Mouse (Mus musculus) ES-E14 (cell line): ENCODE measurements around the gene Dock10. TPM values are rescaled to one million over a fixed set of nuclear protein-coding genes. Genes with fewer than 3 reads are reported as not detected.

Source experiments
- DNase-seq: peaks from one replicate; pipeline ENCODE4 v3.0.0-alpha.2; 2013; ENCODE audit warnings: low read depth, low spot score
- H3K27ac ChIP-seq: 2 replicates; pipeline ENCODE4 v1.5.1; 2012; ENCODE audit warnings: low read depth, mild to moderate bottlenecking, low read length, moderate library complexity, mixed read lengths; ENCODE audit not compliant: poor library complexity, insufficient read depth, severe bottlenecking
- H3K36me3 ChIP-seq: 2 replicates; pipeline ENCODE4 v1.6.1; 2012; ENCODE audit warnings: mild to moderate bottlenecking, low read length, moderate library complexity, mixed read lengths; ENCODE audit not compliant: control insufficient read depth, poor library complexity, insufficient read depth, severe bottlenecking
- H3K4me1 ChIP-seq, 2 experiments: fragments of 150-350 bp in 1 of 2; sonication (generic) in 1 of 2; 2 replicates each; pipeline ENCODE4 v1.6.1; 2012; ENCODE audit warnings: low read length in 2 of 2, mild to moderate bottlenecking in 1 of 2, mixed read lengths in 1 of 2; ENCODE audit not compliant: control insufficient read depth in 2 of 2, insufficient read depth in 2 of 2, poor library complexity in 1 of 2
- H3K4me3 ChIP-seq, 2 experiments: fragments of 150-350 bp in 1 of 2; sonication (generic) in 1 of 2; 2 replicates each; pipeline ENCODE4 v1.5.1; 2012; ENCODE audit warnings: low read length in 2 of 2, low read depth in 1 of 2, mild to moderate bottlenecking in 1 of 2, mixed read lengths in 1 of 2; ENCODE audit not compliant: insufficient read depth in 1 of 2, poor library complexity in 1 of 2, severe bottlenecking in 1 of 2
- H3K9ac ChIP-seq: 2 replicates; pipeline ENCODE4 v1.6.1; 2012; ENCODE audit warnings: low read depth, mild to moderate bottlenecking, low read length, mixed read lengths; ENCODE audit not compliant: poor library complexity, insufficient read depth, severe bottlenecking
- H3K9me3 ChIP-seq: fragments of 150-350 bp; sonication (generic); 2 replicates; pipeline ENCODE4 v1.6.1; 2012; ENCODE audit warnings: low read depth, mild to moderate bottlenecking, low read length; ENCODE audit not compliant: control insufficient read depth, insufficient read depth
- CHD2 ChIP-seq: IDR thresholded peaks from 2 replicates; pipeline ENCODE4 v1.6.1; 2014; ENCODE audit warnings: mild to moderate bottlenecking, low read depth, low read length, inconsistent platforms
- HCFC1 ChIP-seq: IDR thresholded peaks from 2 replicates; pipeline ENCODE4 v1.6.1; 2012; ENCODE audit warnings: low read length, inconsistent platforms, borderline replicate concordance; ENCODE audit not compliant: insufficient read depth
- MAFK ChIP-seq: IDR thresholded peaks from 2 replicates; pipeline ENCODE4 v1.6.1; 2014; ENCODE audit warnings: mild to moderate bottlenecking, low read depth, low read length, inconsistent platforms; ENCODE audit not compliant: insufficient read depth
- ZC3H11A ChIP-seq: IDR thresholded peaks from 2 replicates; pipeline ENCODE4 v1.6.1; 2012; ENCODE audit warnings: low read depth, mild to moderate bottlenecking, inconsistent platforms, low read length, borderline replicate concordance
- ZNF384 ChIP-seq: IDR thresholded peaks from 2 replicates; pipeline ENCODE4 v1.6.1; 2012; ENCODE audit warnings: low read depth, low read length, inconsistent platforms
- in situ Hi-C, 2 experiments: fragments of 600-800 bp; cut with MboI; formaldehyde crosslinking; loops; one replicate each; pipeline ENCODE4 v1.15.1; 2025; ENCODE audit warnings: low sequenced_read_pairs in 2 of 2, inconsistent platforms in 1 of 2; ENCODE audit not compliant: unreplicated experiment in 2 of 2
- total RNA-seq: library from RNA; depleted of rRNA; stranded (reverse); fragments of 300-350 nt; gene quantifications from 2 replicates; pipeline ENCODE4 v1.2.3, GENCODE M21; 2012

Gene Dock10
- total RNA-seq, 1 experiment = 0.67 TPM

DNA sequence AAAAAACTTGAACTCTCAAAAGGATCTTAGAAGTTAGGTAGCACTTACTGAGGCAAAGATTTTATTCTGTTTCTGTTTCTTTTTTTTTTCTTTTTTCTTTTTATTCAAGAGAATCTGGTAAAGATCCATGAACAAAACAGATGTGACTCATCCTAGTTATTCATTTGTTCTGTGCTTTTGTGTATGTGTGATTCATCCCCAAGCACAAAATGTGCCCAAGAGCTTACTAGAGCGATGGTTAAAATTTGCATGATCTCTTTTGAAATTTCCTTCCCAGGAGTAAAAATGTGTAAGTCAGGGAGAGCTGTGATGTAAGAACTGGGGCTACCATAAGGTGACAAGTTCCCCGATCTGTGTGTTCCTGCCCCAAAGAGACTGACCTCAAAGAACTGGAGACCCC is 155.2 kb downstream of the Dock10 start:
- Histone ChIP-seq H3K36me3 (no peaks in the 10 kb centered on the region), H3K9ac (no peak overlapping the region), H3K9me3 (no peaks in the 10 kb centered on the region), H3K4me1 (no peaks in the 10 kb centered on the region), H3K27ac (no peak overlapping the region), H3K4me3 (no peak overlapping the region)
- in situ Hi-C loops = no loop called here
- DNase-seq = no peak
- TF ChIP-seq ZNF384 (no peak), CHD2 (no peak), MAFK (no peak), ZC3H11A (no peak), HCFC1 (no peak)

DNA sequence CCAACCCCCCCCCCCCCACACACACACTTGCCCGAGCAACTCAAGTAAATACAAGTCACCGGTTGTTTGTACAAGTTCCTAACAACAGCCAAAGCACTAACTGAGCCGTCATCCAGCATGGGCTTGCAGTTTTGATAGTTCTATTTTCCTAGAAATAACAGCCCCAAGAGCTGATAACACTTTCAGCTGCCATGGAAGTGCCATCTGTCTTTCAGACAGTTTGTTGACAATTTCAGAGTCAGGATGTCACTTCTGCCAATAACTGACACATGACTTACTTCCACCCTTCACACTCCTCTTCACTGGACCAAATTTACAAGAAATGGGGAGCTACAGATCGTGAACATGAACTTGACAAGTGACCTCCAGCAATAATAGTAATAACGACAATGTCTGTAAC is 175.0 kb downstream of the Dock10 start:
- in situ Hi-C loops = no loop called here
- Histone ChIP-seq H3K9me3 (no peaks in the 10 kb centered on the region), H3K27ac (no peak overlapping the region), H3K9ac (no peak overlapping the region), H3K36me3 (no peaks in the 10 kb centered on the region), H3K4me1 (no peaks in the 10 kb centered on the region), H3K4me3 (no peak overlapping the region)
- DNase-seq = no peak
- TF ChIP-seq CHD2 (no peak), ZNF384 (no peak), HCFC1 (no peak), ZC3H11A (no peak), MAFK (no peak)

DNA sequence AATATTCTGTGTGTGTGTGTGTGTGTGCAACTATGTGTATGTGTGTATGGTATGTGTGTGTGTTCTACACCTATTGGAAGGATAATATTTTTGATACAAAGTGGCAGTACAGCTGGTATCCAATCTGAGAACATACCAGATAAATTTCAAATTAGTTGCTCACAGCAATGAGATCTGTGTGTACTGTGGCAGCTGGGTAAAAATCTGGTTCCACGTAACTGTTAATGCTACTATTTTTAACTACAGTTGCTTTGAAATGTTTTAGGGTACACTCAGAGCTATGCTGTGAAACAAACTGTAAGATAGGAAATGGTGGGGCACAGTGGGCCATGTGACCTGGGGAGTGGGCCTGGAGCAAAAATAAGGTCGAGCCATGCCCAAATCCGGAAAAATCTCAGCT is 176.1 kb downstream of the Dock10 start:
- no peak overlapping the region for H3K4me3 ChIP-seq
- no peak overlapping the region for H3K9ac ChIP-seq
- no peak for DNase-seq
- no peak overlapping the region for H3K27ac ChIP-seq
- no peaks in the 10 kb centered on the region for H3K36me3 ChIP-seq
- in situ Hi-C loops = no loop called here
- H3K4me1 ChIP-seq = no peaks in the 10 kb centered on the region
- H3K9me3 ChIP-seq = no peaks in the 10 kb centered on the region
- TF ChIP-seq CHD2 (no peak), MAFK (no peak), ZNF384 (no peak), HCFC1 (no peak), ZC3H11A (no peak)

DNA sequence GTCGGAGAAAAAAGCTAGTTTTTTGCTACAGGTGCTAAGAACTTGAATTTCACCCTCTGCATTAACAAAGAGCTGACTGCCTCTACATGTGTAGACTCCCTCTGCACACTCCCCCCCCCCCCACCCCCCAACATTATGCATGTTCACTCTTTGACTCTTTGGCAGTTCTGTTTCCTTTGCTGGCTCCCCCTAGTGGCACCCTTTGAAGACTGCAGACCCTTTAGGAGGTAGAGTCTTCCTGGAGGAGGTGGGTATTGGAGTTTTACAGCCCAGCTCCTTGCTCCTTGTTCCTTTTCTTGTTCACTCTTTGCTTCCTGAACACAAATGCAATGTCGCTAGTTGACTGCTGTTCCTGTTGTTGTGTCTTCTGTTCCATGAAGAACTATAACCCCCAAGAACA is 181.4 kb downstream of the Dock10 start:
- no peak for TF ChIP-seq CHD2
- TF ChIP-seq HCFC1 = no peak
- TF ChIP-seq MAFK = no peak
- no peak for TF ChIP-seq ZC3H11A
- no peak for TF ChIP-seq ZNF384
- no peak for DNase-seq
- Histone ChIP-seq H3K9me3 (no peaks in the 10 kb centered on the region), H3K4me3 (no peak overlapping the region), H3K36me3 (no peaks in the 10 kb centered on the region), H3K27ac (no peak overlapping the region), H3K4me1 (no peaks in the 10 kb centered on the region), H3K9ac (no peak overlapping the region)
- in situ Hi-C loops = no loop called here

DNA sequence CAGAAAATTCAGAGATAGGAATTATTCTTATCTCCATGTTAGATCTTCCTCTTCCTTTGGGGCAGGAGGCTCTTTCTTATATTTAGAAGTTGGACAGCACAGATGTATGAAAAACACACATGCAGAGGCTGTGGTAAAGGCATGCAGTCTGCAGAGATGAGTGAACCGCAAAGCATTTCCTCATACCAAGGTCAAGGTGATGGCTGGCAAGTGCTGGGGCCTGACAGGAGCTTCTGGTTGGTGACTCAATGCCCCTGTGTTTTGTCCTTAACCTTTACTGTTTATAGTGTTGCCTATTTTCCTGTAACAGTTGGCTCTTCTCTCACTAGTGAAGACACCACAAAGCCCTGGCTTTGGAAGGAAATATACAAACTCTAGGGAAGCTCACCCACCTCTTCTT is 201.9 kb downstream of the Dock10 start:
- H3K9me3 ChIP-seq = no peaks in the 10 kb centered on the region
- H3K36me3 ChIP-seq = no peaks in the 10 kb centered on the region
- H3K4me3 ChIP-seq = no peak overlapping the region
- H3K9ac ChIP-seq = no peak overlapping the region
- no peak overlapping the region for H3K27ac ChIP-seq
- DNase-seq = no peak
- H3K4me1 ChIP-seq = no peaks in the 10 kb centered on the region
- in situ Hi-C loops = no loop called here
- TF ChIP-seq ZNF384 (no peak), CHD2 (no peak), MAFK (no peak), HCFC1 (no peak), ZC3H11A (no peak)
